Mouse (Mus musculus) embryonic facial prominence, embryonic 11.5 days (tissue): Measurements from ENCODE around the gene Zbtb32. TPM values are rescaled to one million over a fixed set of nuclear protein-coding genes. Genes with fewer than 3 reads are reported as not detected.

ENCODE experiments used
- ATAC-seq: fragments of 200-750 bp; cut with Nextera tagmentation; replicated peaks from 2 replicates; pipeline ENCODE4 v1.8.0; 2017; ENCODE audit warnings: low read depth; ENCODE audit not compliant: insufficient number of reproducible peaks, low FRiP score, low TSS enrichment
- DNase-seq: peaks from one replicate; pipeline ENCODE4 v3.0.0-alpha.2; 2015; ENCODE audit warnings: low spot score
- H3K27ac ChIP-seq: fragments of 300-500 bp; sonication (generic); replicated peaks from 2 replicates; pipeline ENCODE4 v1.5.1; 2014; ENCODE audit warnings: mild to moderate bottlenecking, low read depth, low read length, control low read depth
- H3K27me3 ChIP-seq: fragments of 300-500 bp; sonication (generic); 2 replicates; pipeline ENCODE4 v1.6.1; 2014; ENCODE audit warnings: mild to moderate bottlenecking, low read length, moderate library complexity, mixed read lengths; ENCODE audit not compliant: control insufficient read depth, insufficient read depth
- H3K36me3 ChIP-seq: fragments of 300-500 bp; sonication (generic); replicated peaks from 2 replicates; pipeline ENCODE4 v1.6.1; 2014; ENCODE audit warnings: low read depth, mild to moderate bottlenecking, low read length, moderate library complexity, mixed read lengths; ENCODE audit not compliant: control insufficient read depth, insufficient read depth
- H3K4me1 ChIP-seq: fragments of 300-500 bp; sonication (generic); 2 replicates; pipeline ENCODE4 v1.6.1; 2014; ENCODE audit warnings: low read length, mixed read lengths; ENCODE audit not compliant: control insufficient read depth, insufficient read depth
- H3K4me2 ChIP-seq: fragments of 300-500 bp; sonication (generic); 2 replicates; pipeline ENCODE4 v1.6.1; 2014; ENCODE audit warnings: low read depth, mild to moderate bottlenecking, control low read depth, low read length, moderate library complexity
- H3K4me3 ChIP-seq: fragments of 300-500 bp; sonication (generic); 2 replicates; pipeline ENCODE4 v1.5.1; 2014; ENCODE audit warnings: low read depth, low read length, control low read depth
- H3K9ac ChIP-seq: fragments of 300-500 bp; sonication (generic); replicated peaks from 2 replicates; pipeline ENCODE4 v1.6.1; 2014; ENCODE audit warnings: mild to moderate bottlenecking, control low read depth, low read length
- H3K9me3 ChIP-seq: fragments of 300-500 bp; sonication (generic); replicated peaks from 2 replicates; pipeline ENCODE4 v1.6.1; 2016; ENCODE audit warnings: mild to moderate bottlenecking, low read length, inconsistent platforms, mixed read lengths; ENCODE audit not compliant: control insufficient read depth
- WGBS: fragments of 180-500 bp; shearing (Covaris S2); extraction: QIAGEN DNeasy Blood & Tissue Kit; methylation state at CpG from one replicate; pipeline ENCODE4 v1.1.7; 2014; 5-methylcytosine and 5-hydroxymethylcytosine counted together
- polyA plus RNA-seq: library from polyadenylated mRNA; unstranded; fragments of >200 nt; fragmentation: Nextera tagmentation; extraction: Ambion mirVana; gene quantifications from 2 replicates; pipeline ENCODE4 v1.2.1, GENCODE M21; 2014

The Zbtb32 gene
- polyA plus RNA-seq, 1 experiment from 2014 or later = 0.21 TPM

DNA sequence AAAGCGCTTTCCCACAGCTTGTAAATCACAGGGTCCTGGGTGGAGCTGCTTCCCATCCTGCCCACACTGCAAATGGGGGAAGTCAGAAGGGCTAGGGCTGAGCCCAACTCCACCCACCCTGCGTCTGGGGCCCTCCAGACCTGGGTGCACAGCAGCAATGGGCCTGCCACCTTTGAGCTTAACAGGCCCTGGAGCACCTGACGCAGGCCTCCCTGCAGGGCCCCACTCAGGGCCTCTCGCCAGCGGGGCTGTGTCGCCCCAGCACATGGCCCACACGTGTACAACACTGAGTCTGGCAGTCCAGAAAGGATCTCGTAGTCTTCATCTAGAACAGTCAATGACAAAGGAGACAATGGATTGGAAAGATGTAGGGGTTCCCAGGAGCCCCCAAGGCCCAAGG is 18.8 kb downstream of the Zbtb32 start:
- 93% methylated on average over 8 of the region's 8 CpGs for WGBS
- no peak overlapping the region for H3K27ac ChIP-seq
- no peak overlapping the region for H3K4me2 ChIP-seq
- DNase-seq = no peak
- H3K4me3 ChIP-seq = no peak overlapping the region
- H3K4me1 ChIP-seq = no peaks in the 10 kb centered on the region
- no peak overlapping the region for H3K9ac ChIP-seq
- ATAC-seq = no peak
- H3K36me3 ChIP-seq = peaks cover 45% of the 10 kb centered on the region
- no peaks in the 10 kb centered on the region for H3K27me3 ChIP-seq
- no peaks in the 10 kb centered on the region for H3K9me3 ChIP-seq

DNA sequence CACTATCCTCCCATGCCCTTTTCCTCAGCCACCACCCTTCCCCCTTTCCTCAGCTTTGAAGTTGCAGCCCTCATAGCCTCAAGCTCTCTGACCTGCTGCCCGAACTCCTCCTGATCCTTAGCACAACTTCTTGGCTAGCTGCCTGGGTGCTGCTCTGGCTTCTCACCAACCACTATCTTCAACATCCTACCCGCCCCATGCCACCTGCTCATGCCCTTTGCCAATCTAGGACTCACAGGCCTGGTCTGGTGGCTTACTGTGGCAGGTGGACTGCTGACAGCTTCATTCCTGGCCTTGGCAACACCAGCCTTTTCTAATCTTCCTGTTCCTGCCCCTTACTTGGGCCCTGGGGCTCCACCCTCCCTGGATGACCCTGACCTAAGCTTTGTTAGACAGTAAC is 25.7 kb downstream of the Zbtb32 start:
- peaks cover 36% of the 10 kb centered on the region for H3K36me3 ChIP-seq
- DNase-seq (no peak), ATAC-seq (no peak)
- H3K4me1 ChIP-seq = no peaks in the 10 kb centered on the region
- H3K4me2 ChIP-seq = no peak overlapping the region
- H3K27ac ChIP-seq = no peak overlapping the region
- H3K9ac ChIP-seq = no peak overlapping the region
- H3K9me3 ChIP-seq = no peaks in the 10 kb centered on the region
- no peaks in the 10 kb centered on the region for H3K27me3 ChIP-seq
- no peak overlapping the region for H3K4me3 ChIP-seq
- 72% methylated on average over 2 of the region's 2 CpGs for WGBS

DNA sequence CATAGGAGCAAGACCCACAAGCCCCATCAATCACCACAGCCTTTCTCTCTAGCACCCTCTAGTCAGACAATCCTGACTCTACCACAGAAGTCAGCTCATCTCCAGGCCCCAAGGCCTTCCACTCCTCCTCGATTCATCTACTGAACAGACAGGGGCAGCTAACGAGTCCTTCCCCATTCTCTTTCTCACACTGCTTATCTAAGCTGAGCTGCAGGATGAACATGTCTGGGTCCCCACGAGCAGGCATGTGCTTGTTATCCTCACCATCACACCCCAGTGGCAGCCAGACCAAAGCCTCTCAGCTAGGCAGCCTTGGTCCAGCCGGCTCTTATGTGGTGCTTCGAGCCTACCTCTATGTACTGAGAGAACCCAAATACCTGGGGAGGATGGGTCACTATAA is 26.3 kb downstream of the Zbtb32 start:
- Histone ChIP-seq H3K9me3 (no peaks in the 10 kb centered on the region), H3K27ac (no peak overlapping the region), H3K4me3 (no peak overlapping the region), H3K36me3 (peaks cover 36% of the 10 kb centered on the region), H3K4me2 (no peak overlapping the region), H3K4me1 (no peaks in the 10 kb centered on the region), H3K27me3 (no peaks in the 10 kb centered on the region), H3K9ac (no peak overlapping the region)
- 95% methylated on average over 5 of the region's 5 CpGs for WGBS
- ATAC-seq (no peak), DNase-seq (no peak)

DNA sequence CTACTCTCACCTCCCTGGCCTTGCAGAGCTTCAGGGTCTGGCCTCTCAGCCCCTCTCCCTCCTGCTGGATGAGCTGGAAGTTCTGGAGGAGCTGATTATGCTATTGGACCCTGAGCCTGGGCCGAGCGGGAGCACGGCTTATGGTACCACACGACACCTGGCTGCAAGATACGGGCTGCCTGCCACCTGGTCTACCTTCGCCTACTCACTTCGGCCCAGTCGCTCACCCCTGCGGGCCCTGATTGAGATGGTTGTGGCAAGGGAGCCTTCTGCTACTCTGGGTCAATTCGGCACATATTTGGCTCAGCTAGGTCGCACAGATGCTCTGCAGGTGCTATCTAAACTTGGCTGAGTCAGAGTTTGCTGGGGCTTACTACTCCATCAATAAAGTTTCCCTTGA is 31.2 kb downstream of the Zbtb32 start:
- no peak for DNase-seq
- 94% methylated on average over 11 of the region's 11 CpGs for WGBS
- Histone ChIP-seq H3K27me3 (no peaks in the 10 kb centered on the region), H3K4me2 (no peak overlapping the region), H3K27ac (no peak overlapping the region), H3K4me1 (no peaks in the 10 kb centered on the region), H3K9ac (no peak overlapping the region), H3K36me3 (peaks cover 13% of the 10 kb centered on the region), H3K9me3 (no peaks in the 10 kb centered on the region), H3K4me3 (no peak overlapping the region)
- ATAC-seq = no peak

DNA sequence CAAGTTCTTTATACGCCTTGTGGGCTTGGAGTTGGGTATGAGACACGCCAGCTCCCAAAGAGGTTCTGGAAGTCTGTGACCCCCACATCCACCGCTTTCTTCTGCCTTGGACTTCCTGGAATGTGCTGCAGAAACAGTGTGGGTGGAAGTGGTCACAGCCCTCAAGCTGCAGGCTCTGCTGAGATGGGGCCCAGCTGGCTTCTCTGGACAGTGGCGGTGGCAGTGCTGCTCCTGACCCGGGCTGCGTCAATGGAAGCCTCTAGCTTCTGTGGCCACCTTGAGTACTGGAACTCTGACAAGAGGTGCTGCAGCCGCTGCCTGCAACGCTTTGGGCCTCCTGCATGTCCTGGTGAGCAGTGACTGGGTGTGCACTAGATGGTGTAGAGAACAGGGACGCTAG is 32.7 kb downstream of the Zbtb32 start:
- DNase-seq = no peak
- ATAC-seq = no peak
- Histone ChIP-seq H3K4me3 (no peak overlapping the region), H3K9ac (no peak overlapping the region), H3K9me3 (no peaks in the 10 kb centered on the region), H3K27me3 (no peaks in the 10 kb centered on the region), H3K4me2 (no peak overlapping the region), H3K27ac (no peak overlapping the region), H3K4me1 (no peaks in the 10 kb centered on the region), H3K36me3 (peaks cover 8% of the 10 kb centered on the region)
- WGBS = 84% methylated on average over 9 of the region's 9 CpGs

DNA sequence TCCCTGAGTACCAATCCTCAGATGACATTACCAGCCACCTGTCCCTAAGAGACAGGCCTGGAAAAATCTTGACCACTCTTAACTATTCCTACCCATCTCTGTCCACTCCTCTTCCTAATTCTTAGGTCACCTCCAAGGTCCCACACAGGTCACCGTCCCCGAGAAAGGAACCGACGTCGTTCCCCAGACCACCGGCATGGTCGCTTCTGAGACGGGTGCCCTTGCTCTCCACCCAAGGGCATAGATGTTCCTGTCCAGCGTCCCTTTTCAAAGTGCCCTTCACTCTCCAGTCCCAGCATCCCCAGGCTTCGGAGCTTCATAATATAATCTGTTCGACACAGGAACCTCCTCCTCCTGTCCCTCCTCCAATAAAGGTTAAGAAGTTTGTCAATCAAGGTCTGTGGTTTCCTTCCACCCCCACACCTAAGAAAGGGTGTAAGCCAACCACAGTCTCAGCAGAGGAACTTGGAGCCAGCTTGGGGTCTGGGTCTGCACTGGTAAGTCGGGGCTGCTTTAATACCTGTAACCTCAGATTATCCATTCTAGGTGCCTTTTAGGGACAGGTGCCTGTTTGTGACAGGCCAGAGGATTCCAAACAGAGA is 33.6 kb downstream of the Zbtb32 start, which contains the start of gene Igflr1:
Gene Igflr1, plus strand, starts transcription at position 458 of the 602 bp plus-strand sequence.
- peaks cover 5% of the 10 kb centered on the region for H3K36me3 ChIP-seq
- no peak within 1 kb of the TSS for H3K4me3 ChIP-seq
- no peak within 1 kb of the TSS for H3K9ac ChIP-seq
- ATAC-seq (no peak), DNase-seq (no peak)
- H3K27ac ChIP-seq = no peak within 1 kb of the TSS
- no peaks in the 10 kb centered on the region for H3K9me3 ChIP-seq
- WGBS = 94% methylated on average over 12 of the region's 12 CpGs
- H3K4me1 ChIP-seq = no peaks in the 10 kb centered on the region
- H3K4me2 ChIP-seq = no peak within 1 kb of the TSS
- H3K27me3 ChIP-seq = no peaks in the 10 kb centered on the region

DNA sequence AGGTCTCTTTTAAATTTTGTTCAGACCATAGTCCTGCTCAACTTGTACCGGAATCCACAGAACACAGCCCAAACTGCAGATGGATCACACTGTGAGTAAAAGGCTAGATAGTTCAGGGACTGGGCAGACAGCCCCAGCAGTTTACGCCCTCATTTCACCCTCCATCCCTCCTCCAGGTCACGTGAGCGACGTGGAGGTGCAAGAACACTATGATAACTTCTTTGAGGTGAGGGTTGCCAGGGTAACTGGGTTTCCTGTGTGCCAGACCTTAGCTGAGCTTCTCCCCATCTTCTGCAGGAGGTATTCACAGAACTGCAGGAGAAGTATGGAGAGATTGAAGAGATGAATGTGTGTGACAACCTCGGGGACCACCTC is 34.8 kb downstream of the Zbtb32 start:
- Histone ChIP-seq H3K36me3 (peaks cover 1% of the 10 kb centered on the region), H3K4me3 (peak overlapping the region; percentile 60), H3K4me1 (no peaks in the 10 kb centered on the region), H3K27ac (peak overlapping the region; percentile 80; the same call in 1 of the 2 replicates), H3K9ac (peak overlapping the region; percentile 71), H3K27me3 (no peaks in the 10 kb centered on the region), H3K9me3 (no peaks in the 10 kb centered on the region), H3K4me2 (peak overlapping the region; percentile 71)
- DNase-seq (no peak), ATAC-seq (no peak; the same call in 1 of the 2 replicates)
- WGBS = 22% methylated on average over 6 of the region's 6 CpGs

DNA sequence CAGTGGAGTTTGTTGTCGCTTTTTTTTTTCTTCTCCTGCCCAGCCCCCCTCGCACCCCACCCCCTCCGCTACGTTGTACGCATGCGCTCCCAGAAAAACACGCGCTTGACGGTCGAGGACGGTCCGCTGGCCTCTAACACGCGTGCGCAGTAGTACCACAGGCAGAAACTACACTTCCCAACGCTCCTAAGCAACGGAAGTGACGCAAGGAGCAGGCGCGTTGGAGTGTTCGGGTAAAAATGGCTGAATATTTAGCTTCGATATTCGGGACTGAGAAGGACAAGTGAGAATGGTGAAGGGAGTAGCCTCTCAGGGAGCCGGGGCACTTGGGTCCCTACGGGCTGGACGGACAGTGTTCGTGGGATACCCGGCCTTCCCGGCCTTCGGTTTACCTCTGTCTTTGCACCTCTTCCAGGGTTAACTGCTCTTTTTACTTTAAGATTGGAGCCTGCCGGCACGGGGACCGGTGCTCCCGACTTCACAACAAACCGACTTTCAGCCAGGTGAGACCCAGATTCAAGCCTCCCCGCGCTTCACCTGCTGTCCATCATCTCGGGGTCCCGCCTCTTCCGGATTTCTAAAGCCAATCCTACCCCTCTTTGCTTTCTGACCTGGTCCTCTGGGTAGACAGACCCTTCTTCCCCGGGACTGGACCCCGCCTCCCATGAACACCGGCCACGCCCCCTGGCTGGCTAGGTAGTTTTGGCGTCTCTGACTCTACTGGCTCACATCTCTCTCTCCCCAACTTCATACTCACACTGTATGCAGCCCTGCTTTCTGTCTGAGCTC is 35.4 kb downstream of the Zbtb32 start, which contains the start of the genes U2af1l4, Gm49396 and Psenen:
Gene U2af1l4, plus strand, starts transcription at position 185 of the 789 bp plus-strand sequence.
Gene Gm49396, plus strand, starts transcription at position 228 of the 789 bp plus-strand sequence.
Gene Psenen, minus strand, starts transcription at position 511 of the 789 bp plus-strand sequence.
- under 1% methylated on average over 45 of the region's 45 CpGs for WGBS

More for the DNA sequence above, 35.4 kb downstream of the Zbtb32 start, which contains the start of the genes U2af1l4, Gm49396 and Psenen:
- Histone ChIP-seq H3K4me3 (peak within 1 kb of the TSS; percentile 60), H3K27me3 (no peaks in the 10 kb centered on the region), H3K9me3 (no peaks in the 10 kb centered on the region), H3K4me1 (no peaks in the 10 kb centered on the region), H3K9ac (peak within 1 kb of the TSS; percentile 71), H3K27ac (peak within 1 kb of the TSS; percentile 80), H3K4me2 (peak within 1 kb of the TSS; percentile 71), H3K36me3 (no peaks in the 10 kb centered on the region)
- ATAC-seq = peak; percentile 76
- DNase-seq = peak; percentile 99
